Mouse (Mus musculus): ENCODE data around the gene Gm45208. TPM values are rescaled to one million over a fixed set of nuclear protein-coding genes. Genes with fewer than 3 reads are reported as not detected.
"Not testable (repeated sequence)": the region's sequence is repeated elsewhere in the genome, so short reads cannot be mapped to it uniquely, and the experiment has no call there.

The Gm45208 gene
- total RNA-seq (2021): not detected in 2 replicates
- long read RNA-seq, partial matches to known transcripts: 1 of 3 reads
- long read RNA-seq, other reads (novel, unspliced or antisense): 2 of 3 reads

DNA sequence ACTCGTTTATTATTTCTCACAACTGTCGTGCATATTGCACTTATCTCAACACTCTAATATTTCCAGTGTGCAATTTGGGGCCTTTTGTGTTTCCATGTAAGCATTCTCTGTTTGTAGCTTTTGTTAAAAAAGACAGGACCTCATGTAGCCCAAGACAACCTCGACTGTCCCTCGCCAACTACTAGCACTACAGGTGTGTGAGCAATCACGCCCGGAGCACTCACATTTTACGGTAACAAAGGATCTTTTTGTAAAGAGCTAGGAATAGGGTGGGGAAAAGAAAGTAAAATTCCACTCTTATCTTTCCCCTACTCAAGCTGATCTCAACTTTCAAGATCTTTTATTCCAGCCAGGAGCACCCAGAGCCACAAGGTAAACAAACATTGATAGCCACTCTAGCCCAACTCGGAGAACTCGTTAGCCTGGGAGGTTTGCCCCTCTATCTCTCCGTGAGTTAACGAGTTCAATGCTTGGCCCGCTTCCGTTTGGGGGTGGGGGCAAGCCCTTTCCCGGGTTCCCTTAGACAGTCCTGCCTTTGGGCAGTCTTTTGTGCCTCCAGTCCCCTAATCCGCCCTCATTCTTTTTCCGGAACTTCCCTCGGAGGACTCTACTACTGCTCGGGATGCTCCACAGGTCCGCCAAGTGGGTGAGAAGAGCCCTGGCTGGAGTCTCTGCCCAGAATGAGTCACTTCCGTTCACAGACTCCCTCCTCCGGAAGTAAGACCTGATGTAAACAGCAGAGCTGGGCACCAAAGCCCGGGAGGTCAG, at the start of gene Gm45208:
TSS of gene Gm45208 (plus strand) at position 732 of the 768 bp plus-strand sequence.
- DNase-seq: peak; percentile 51

DNA sequence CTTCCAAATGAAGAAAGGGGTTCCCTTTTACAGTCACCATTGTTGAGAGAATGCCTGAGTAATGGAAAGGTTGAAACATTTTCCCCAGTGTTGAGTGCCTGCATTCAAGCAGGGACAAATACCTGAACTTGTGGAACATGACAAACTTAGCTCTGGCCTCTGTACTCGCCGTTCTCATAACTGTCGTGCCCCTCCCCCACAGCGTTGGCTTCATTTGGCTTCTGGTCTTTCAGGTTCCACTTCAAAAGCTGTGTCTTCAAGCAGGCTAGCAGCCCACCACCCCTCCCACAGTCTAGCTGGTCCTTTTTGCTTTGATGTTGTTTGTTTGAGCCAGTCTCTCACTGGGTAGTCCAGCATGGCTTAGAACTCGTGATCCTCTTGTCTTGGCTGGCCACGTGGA, 49.3 kb upstream of the Gm45208 start:
- DNase-seq: no peak

DNA sequence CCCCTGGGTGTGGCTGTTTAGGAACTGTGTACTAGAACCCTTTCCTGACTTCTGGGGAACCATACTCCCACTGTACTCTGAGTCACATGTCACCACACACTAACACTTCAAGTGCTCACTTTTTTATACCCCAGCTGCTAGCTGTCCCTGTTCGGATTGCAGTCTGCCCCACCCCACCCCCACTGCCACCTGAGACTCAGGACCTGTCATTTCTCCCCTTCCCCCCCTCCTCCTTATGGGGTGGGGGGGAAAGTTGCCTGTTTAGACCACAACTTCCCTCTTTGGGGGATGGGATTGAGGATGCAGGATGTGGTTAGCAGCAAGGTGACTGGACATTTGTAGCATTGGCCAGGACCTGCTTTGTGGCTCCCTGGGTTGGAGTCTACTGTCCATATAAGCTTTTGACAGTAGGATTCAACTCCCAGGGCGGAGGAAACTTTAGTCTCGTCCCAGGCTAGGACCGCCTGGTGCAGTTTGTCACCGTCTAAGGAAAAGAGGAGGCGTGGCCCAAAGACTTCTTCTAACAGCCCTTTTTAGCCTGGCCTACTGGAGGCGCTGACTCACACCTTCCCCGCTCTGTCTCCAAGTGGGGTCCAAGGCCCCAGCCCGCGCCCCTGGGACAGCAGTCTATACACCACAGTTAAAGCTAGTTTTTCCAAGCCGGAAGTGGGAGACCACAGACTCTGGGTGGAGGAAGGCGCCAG, 48.3 kb upstream of the Gm45208 start:
- DNase-seq: no peak

DNA sequence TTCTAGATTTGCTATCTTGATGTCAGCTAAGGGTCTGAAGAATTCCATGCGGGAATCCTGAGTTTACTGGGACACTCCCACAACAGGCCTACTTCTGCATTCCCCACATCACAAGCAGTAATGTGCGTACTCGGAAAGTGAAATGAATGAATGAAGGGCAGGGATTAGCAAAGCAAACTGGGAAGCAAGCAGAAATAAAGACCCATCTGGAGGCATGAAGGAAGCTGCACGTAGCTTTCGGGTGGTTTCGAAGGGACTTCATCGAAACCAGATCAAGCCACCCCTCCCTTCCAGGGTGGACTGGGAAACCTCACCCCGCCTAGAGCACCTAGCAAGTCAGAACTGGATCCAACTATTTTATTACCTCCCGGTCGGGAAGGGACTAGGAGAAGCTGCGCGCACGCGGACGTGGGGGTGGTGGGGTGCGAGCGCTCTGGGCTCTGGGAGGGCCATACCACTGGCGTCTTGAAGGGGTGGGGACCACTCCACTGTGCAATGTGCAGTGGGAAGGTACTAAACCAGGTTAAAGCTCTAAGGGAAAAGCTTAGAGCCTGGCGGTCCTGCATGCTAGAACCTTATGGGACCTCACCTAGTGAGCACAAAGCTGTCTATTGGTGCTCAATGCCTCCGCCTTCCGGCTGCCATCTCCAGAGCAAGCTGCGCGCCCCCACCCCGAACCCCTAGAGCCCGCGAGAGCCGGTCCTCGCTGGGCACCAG, 47.6 kb upstream of the Gm45208 start:
- no peak for DNase-seq

DNA sequence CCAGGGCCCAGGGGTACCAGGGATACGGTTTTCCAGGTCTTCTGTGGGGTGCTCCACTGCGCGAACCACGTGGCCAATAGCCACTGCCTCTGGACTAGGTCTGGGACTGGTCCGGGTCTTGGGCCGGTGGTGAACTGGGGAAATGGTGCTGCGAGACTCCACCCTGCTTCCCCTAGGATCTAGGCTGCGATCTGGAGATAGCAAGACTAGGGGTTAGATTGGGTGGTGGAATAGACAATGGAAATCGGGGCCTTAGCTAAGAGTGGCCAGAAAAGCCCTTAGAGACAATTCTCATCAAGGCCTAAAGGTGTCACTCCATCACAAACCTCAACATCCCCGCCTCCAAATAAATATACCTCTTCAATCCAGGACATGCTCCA, 47.1 kb upstream of the Gm45208 start:
- DNase-seq: no peak

DNA sequence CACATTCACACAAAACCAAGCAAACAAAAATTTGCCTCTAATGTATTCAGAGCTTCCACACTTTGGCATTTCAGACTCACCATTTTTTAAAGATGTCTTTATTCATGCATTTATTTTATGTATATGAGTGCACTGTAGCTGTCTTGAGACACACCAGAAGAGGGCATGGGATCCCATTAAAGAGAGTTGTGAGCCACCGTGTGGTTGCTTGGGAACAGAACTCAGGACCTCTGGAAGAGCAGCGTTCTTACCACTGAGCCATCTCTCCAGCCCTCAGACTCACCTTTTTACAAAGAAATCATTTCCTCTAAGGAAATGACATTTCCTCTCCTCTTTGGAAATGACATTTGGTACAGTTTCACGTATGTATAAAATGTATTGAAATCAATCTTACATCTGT, 43.1 kb upstream of the Gm45208 start:
- DNase-seq: no peak

DNA sequence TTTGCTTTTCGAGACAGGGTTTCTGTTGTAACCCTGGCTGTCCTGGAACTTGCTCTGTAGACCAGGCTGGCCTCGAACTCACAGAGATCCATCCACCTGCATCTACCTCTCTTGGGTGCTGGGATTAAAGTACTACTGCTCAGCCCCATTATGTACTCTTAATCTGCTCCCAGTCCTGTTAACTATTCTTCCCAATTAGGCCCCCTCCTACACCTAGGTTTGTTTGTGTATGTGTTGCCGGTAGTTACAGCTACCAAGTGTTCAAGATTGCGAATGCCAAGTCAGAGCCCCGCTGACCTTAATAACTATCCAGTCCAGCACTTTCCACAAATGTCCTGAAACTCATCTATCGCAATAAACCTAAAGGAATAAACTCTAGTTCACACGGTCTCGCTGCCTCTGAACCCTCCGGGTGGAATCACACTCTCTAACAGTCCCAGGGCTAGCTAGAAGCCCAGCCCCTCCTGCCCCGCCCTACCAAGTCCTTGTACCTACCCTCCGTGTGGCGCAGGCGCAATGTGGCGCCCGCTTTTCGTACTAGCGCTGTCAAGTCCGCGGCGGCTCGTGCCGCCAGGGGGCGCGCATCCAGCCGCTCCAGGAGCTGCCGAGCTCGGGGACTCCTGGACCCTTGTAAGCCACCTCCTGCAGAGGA, 42.5 kb upstream of the Gm45208 start:
- DNase-seq: peak; percentile 91

DNA sequence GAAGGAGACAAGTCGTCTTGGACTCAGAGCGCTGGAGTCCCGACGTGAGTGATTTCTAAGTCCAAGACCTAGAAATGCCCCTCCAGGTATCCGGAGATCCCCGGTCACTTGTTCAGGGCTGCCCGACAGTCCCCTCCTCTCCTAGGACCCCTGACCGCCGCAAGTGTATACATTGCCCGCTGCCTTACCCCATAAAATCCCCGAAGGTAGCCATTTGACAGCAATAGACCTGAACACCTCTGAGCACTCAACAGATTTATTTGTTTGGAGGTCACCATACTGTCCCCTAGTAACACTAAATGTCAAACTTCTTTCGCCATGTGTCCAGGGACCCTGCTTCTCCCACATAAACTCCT, 42.0 kb upstream of the Gm45208 start:
- no peak for DNase-seq

DNA sequence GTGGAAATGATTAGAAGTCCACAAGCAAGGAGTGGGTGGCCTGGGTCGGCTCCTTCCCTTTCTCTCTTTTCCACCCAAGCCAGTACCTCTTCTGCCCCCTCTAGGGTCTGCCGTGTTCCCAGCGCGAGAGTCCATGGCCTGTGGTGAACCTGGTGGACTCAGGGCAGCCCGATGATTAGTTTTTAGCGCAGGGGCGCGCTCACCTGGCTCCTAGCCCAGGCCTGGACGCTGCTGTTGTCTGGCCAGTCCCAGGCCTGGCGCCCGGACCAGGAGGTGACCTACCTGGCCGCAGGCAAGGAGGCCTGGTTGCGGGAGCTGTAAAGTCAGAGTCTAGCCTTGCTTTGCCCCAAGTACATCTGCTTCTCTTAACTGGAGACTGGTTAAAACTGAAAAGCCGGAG, 41.2 kb upstream of the Gm45208 start, which contains the start of gene Magix:
TSS of gene Magix (minus strand) at position 388 of the 400 bp plus-strand sequence.
- no peak for DNase-seq

DNA sequence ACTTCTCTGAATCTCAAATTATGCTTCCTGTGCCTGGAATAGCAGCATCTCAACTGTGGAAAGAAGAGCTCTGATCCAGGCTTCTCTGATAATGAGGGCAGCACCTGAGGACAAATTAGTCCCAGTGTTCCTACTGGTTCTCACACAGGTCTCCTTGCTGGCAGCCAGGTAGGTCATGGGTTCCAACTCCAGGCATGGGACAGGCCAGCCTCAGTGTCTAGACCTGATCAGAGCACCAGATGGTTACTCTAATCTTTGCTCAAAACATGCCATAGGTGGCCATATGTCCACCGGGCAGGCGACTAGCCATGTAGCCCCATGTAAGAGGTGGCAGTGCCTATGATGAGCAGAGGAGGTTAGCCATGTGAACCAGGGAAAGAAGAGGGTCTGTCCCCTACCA, 33.7 kb upstream of the Gm45208 start:
- no peak for DNase-seq

DNA sequence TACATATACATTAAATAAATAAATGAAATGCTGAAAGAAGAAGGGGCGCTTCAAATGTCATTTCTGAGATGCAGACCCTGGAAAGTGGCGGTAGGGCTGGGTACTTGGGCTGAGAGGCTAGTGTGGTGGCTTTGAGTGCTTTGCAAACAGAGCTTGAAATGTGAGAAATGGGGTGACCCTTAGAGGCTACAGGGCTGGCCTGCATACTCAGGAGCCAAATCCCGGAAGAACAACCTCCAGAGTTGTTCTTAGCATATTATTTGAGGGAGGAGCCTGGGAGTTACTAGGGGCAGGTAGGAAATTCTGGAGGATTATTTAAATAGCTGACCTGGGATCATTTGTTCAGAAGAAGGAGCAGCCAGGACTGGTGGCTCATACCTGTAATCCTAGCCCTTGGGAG, 31.6 kb upstream of the Gm45208 start:
- no peak for DNase-seq

DNA sequence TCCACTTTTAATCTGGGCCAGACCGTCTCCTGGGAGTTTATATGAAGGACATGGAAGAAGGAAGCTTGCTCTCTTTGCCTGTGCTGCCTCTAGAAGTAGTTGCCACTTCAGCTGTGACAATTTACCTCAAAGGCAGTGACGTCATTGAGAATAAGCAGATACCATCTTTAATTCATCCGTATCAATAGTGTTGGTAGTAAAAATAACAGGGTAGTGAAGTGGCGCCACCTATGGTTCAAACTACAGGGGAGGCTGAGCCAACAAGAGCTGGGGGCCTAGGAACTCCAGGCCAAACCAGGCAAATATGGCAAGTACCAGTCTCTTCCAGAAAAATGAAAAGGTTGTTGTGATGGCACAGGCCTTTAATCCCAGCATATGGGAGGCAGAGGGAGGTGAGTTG, 29.2 kb upstream of the Gm45208 start:
- DNase-seq: peak; percentile 9

DNA sequence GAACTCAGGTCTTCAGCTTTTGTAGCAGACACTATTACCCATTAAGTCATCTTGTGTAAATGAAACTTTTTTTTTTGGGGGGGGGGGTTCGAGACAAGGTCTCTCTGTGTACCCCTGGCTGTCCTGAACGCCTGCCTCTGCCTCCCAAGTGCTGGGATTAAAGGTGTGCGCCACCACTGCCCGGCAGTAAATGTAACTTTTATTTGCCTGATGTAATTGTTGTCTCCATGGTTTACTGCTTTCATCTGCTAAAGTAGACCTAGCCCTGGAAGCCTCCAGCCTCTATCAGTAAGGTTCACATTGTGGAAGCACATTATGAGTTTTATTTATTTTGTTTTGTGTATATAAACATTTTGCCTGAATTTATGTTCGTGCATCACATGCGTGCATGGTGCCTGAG, 25.5 kb upstream of the Gm45208 start:
- DNase-seq: no peak

DNA sequence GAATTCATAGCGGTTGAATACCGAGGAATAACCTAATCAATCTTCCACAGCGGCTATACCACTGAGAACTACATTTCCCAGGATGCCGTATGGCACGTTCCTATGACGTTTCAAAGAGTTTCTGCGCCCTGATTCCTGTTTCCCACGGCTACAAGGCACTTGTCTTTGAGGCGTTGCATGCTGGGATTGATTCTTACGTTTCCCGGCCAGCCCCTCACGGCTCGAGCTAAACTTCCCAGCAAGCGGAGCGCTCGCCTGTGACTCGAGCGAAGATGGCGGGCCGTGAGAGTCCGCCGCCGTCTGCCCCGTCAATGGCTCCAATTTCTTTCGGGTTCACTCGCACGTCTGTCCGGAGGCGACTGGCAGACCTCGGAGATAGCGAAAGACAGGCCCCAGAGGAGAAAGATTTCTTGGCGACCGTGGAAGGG, 25.1 kb upstream of the Gm45208 start, which contains the start of gene Gpkow:
TSS of gene Gpkow (plus strand) at position 178 of the 428 bp plus-strand sequence.
- DNase-seq: peak; percentile 66

DNA sequence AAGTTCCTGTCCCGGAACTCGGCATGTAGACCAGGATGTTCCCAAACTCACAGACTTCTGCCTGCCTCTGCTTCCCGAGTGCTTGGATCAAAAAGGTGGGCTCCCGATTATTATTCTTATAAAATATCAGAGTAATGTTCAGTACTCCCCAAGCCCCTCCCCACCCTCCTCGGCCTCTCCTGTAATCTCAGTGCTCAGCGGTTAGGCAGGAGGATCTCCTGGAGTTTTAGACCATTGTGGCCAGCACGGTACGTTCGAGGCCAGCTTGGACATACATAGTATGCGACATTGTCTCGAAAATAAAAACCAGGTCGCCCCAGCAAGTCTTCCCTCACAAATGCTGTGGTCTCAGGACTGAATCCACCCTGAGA, 8.3 kb upstream of the Gm45208 start:
- not testable (repeated sequence) for DNase-seq

DNA sequence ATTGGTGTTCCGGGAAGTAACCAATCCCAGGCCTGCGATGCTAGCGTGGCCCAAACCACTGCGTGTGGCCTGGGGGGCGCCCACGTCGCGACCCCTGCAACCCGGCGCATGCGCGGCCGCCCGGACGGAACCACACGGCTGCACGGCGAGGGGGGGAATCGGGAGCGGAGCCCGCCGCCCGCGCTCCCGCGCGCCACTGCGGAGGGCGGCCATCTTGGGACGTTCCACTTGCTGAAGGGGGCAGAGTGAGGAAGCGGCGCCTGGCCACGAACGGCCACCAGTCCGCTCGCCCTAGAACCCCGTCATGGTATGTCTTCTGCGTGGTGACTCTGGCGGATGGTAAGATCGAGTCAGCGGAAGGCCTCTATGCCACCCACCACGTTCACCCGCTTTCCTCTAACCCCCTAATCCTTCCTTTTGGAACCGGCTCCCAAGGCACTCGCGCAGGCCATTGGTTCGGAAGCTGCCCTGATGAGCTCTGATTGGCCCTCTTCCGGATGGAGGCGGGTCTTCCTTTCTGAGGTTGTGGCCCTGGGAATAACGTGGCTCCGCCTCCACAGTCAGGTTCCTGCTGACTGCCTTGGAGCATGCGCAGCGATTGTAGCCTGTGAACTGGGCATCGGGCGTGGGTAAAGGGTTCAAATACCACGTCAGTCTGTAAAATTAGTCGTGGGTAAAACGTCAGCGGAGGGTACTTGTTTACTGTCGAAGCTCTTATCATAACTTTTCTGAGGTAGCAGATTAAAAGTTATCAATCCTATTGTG, 7.7 kb upstream of the Gm45208 start, which contains the start of gene Wdr45:
TSS of gene Wdr45 (plus strand) at position 199 of the 765 bp plus-strand sequence.
- DNase-seq: peak; percentile 83

DNA sequence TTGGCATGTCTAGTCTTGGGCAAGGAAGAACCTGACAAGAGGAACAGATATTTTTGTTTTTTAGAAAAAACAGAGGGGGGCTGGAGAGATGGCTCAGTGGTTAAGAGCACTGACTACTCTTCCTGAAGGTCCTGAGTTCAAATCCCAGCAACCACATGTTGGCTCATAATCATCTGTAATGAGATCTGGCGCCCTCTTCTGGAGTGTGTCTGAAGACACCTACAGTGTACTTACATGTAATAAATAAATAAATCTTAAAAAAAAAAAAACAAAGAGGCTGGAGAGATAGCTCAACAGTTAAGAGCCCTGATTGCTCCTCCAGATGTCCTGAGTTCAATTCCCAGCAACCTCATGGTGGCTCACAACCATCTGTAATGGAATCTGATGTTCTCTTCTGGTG, 6.0 kb upstream of the Gm45208 start:
- DNase-seq: not testable (repeated sequence)

DNA sequence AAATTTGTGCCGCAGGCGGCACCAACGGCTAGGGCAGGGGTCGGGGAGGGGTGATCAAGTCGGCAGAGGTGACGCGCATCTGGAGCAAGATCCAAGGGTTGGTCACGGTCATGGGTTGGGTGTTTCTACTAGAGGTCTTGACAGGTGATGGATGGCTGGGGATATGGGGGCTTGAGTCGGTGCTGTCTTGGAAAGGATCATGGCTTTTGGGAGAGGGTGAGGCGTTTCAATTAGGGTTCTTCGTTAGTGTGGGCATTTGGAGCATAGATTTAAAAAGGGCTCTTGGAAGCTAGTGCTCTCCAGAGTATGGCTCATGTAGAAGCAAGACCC, 202 bp downstream of the Gm45208 start:
- DNase-seq: no peak

DNA sequence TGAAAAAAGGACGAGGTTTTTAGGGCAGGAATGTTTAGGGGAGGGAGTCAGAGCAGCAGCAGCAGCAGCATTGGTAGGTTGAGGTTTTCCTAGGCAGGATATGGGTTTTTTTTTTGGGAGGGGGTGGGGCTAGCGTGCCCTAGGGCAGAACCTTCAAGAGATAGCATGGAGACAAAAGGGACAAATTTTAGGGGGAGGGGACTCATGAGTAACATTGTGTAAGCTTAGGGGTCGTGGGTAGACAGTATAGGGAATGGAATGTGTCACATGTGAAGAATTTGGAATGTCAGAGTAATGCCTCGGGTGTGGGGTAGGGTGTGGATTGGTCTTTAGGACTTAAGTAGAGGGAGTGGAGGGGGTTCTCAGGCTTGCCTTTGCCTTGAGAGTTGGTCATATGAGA, 646 bp downstream of the Gm45208 start:
- no peak for DNase-seq

DNA sequence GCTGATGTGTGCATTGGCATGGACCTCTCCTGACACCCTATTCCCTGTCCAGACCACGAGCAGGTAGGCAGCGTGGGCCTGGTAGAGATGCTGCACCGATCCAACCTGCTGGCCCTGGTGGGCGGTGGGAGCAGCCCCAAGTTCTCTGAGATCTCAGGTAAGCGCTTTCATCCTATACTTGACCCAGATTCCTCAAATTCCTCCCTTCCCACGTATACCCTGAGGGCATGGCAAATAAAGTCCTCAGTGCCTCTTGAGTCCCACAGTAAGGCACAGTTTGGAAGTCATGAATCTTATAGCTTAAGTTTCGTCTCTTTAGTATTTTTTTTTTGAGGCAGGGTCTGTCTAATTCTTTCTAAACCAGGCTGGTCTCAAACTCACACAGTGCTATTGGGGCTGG, 2.1 kb downstream of the Gm45208 start:
- no peak for DNase-seq

DNA sequence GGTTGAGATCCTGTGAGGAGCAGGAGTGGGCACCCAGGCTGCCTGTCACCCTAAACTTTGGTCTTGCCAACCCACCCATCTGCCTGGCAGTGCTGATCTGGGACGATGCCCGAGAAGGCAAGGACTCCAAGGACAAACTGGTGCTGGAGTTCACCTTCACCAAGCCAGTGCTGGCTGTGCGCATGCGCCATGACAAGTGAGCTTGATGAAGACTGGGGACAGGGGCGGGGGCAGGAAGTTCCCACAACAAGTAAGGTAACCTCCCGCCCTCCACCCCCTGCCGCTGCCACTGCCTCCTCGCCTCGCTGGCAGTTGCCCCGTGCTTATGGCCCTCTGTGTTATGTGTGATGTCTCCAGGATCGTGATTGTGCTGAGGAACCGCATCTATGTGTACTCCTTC, 3.8 kb downstream of the Gm45208 start:
- no peak for DNase-seq

DNA sequence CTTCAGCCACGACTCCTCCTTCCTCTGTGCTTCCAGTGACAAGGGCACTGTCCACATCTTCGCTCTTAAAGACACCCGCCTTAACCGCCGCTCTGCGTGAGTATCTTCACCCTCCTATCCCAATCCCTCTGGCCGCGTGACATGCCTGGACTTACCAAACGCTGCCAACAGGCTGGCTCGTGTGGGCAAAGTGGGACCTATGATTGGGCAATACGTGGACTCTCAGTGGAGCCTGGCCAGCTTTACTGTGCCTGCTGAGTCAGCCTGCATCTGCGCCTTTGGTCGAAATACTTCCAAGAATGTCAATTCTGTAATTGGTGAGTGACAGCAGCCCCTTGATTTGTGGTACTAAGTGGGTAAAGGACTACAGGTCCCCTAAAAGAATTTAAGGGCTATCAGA, 5.1 kb downstream of the Gm45208 start:
- peak; percentile 24 for DNase-seq
